Mouse (Mus musculus) C2C12 (cell line): ENCODE measurements around the gene Ankrd24. TPM values are rescaled to one million over a fixed set of nuclear protein-coding genes. Genes with fewer than 3 reads are reported as not detected.
"Not testable (repeated sequence)": the region's sequence is repeated elsewhere in the genome, so short reads cannot be mapped to it uniquely, and the experiment has no call there.

ENCODE experiments used
- H3K27me3 ChIP-seq: one replicate; pipeline ENCODE4 v1.6.1; 2011; ENCODE audit not compliant: control insufficient read depth, insufficient read depth, insufficient read length
- H3K36me3 ChIP-seq: one replicate; pipeline ENCODE4 v1.6.1; 2011; ENCODE audit not compliant: control insufficient read depth, insufficient read depth
- H3K4me3 ChIP-seq: one replicate; pipeline ENCODE4 v1.5.1; 2011; ENCODE audit warnings: mild to moderate bottlenecking, control low read depth; ENCODE audit not compliant: poor library complexity, insufficient read depth, severe bottlenecking
- H3K79me2 ChIP-seq: one replicate; pipeline ENCODE4 v1.6.1; 2011; ENCODE audit not compliant: control insufficient read depth, insufficient read depth
- H3K79me3 ChIP-seq: one replicate; pipeline ENCODE4 v1.6.1; 2011; ENCODE audit warnings: low read depth, control low read depth
- H3ac ChIP-seq: one replicate; pipeline ENCODE3; 2011; ENCODE audit warnings: low read depth; ENCODE audit not compliant: control insufficient read depth, insufficient read length
- CEBPB ChIP-seq: IDR thresholded peaks from one replicate; pipeline ENCODE4 v1.6.1; 2011; ENCODE audit warnings: low read depth, mild to moderate bottlenecking, control low read depth, moderate library complexity
- CTCF ChIP-seq: IDR thresholded peaks from one replicate; pipeline ENCODE4 v1.5.1; 2011; ENCODE audit not compliant: control insufficient read depth, insufficient read depth, insufficient read length
- FOSL1 ChIP-seq: IDR thresholded peaks from one replicate; pipeline ENCODE4 v1.8.0; 2011; ENCODE audit warnings: mild to moderate bottlenecking, low read length; ENCODE audit not compliant: poor library complexity, insufficient read depth, severe bottlenecking
- MAX ChIP-seq: IDR thresholded peaks from one replicate; pipeline ENCODE4 v1.6.1; 2011; ENCODE audit warnings: mild to moderate bottlenecking, control low read depth
- MYOD1 ChIP-seq: IDR thresholded peaks from one replicate; pipeline ENCODE4 v1.6.1; 2011; ENCODE audit warnings: low read depth; ENCODE audit not compliant: control insufficient read depth, insufficient read length
- MYOG ChIP-seq: IDR thresholded peaks from one replicate; pipeline ENCODE4 v1.6.1; 2011; ENCODE audit not compliant: control insufficient read depth, insufficient read length; ENCODE audit errors: extremely low read depth
- USF1 ChIP-seq: IDR thresholded peaks from one replicate; pipeline ENCODE4 v1.6.1; 2011; ENCODE audit warnings: low read depth, mild to moderate bottlenecking, control low read depth, moderate library complexity
- polyA plus RNA-seq: library from polyadenylated mRNA; unstranded; fragments of >200 nt; fragmentation: generic; extraction: Trizol; gene quantifications from one replicate; pipeline ENCODE4 v1.2.1, GENCODE M21; 2012; ENCODE audit warnings: missing spikeins

Ankrd24 gene
- polyA plus RNA-seq, 1 experiment: 8.5 TPM

DNA sequence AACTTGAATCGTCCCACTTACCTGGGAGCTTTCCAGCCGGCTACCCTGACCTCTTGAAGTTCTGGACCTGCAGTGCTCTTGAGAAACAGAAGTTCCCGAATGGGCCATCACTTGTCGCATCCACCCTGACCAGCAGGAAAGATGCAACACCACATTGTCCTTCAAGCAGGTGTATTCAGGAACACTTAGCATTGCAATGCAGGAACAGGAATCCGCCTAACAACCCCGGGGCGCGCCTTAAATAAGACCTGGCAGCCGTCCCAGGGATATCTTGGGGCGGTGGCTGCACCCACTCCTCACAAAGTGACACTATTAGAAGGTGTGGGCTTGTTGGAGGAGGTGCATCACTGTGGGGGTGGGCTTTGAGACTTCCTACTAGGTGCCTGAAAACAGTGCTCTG, 26.8 kb downstream of the Ankrd24 start:
- Histone ChIP-seq H3ac (no peak overlapping the region), H3K36me3 (peaks cover 5% of the 10 kb centered on the region), H3K27me3 (no peaks in the 10 kb centered on the region), H3K79me3 (peaks cover 33% of the 10 kb centered on the region), H3K79me2 (peaks cover 45% of the 10 kb centered on the region), H3K4me3 (no peak overlapping the region)
- TF ChIP-seq CTCF (no peak), MAX (no peak), MYOD1 (no peak)

DNA sequence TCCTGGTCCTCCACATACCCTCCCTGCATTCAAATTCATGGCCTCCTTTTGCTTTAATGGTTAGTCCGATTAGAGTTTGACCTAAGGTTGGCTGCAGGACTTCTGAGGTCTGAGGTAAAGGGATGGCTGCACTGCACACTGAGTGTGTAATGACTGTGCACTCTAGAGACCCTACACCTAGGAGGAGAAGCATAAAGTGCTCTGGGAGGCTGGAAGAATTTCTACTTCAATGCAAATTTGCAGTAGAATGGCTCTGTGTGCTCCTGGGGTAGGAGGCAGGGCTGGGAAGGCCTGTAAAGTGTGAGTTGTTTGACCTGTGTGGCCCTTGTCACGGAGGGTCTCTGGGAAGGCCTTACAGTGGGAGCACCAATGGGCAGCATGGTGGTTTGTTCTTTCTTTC, 27.8 kb downstream of the Ankrd24 start:
- peaks cover 23% of the 10 kb centered on the region for H3K79me3 ChIP-seq
- TF ChIP-seq MAX: no peak
- TF ChIP-seq CTCF: no peak
- TF ChIP-seq MYOD1: no peak
- TF ChIP-seq USF1: no peak
- TF ChIP-seq FOSL1: no peak
- no peak for TF ChIP-seq MYOG
- TF ChIP-seq CEBPB: no peak
- no peaks in the 10 kb centered on the region for H3K27me3 ChIP-seq
- H3K79me2 ChIP-seq: peaks cover 36% of the 10 kb centered on the region
- no peak overlapping the region for H3K4me3 ChIP-seq
- H3K36me3 ChIP-seq: peaks cover 3% of the 10 kb centered on the region
- H3ac ChIP-seq: no peak overlapping the region

DNA sequence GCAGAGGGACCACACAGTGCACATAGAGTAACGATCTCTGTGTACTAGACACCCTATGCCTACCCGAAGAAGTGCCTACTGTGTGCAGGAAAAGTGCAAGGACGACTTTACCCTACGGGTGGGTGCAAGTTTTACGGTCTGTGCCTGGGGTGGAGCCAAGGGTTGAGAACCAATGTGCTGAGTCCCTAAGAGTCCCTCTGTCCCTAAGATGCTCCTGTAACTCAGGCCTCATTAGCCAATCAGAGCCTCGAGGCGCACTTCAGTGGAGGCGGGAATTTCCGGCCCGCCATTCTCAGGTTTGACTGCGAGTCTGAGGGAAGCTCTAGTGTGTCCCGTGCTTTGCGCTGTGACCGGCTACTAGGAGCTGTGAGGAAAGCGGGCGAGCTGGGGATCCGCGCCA, 58.8 kb downstream of the Ankrd24 start:
- H3K27me3 ChIP-seq, H3K79me2 ChIP-seq, H3K4me3 ChIP-seq, H3ac ChIP-seq, H3K79me3 ChIP-seq, H3K36me3 ChIP-seq: not testable (repeated sequence)

Other genes starting within 250 kb of the Ankrd24 start
- 148 TPM for gene Dohh, start 244.1 kb upstream of the Ankrd24 start, polyA plus RNA-seq
- gene Gm48551, start 244.1 kb upstream of the Ankrd24 start, polyA plus RNA-seq: 1.7 TPM
- gene Gm48552, start 239.5 kb upstream of the Ankrd24 start, polyA plus RNA-seq: 0.20 TPM
- 0.32 TPM for gene Smim24, start 235.5 kb upstream of the Ankrd24 start, polyA plus RNA-seq
- gene Nfic, start 172.9 kb upstream of the Ankrd24 start, polyA plus RNA-seq: 86.7 TPM
- gene Celf5, start 145.8 kb upstream of the Ankrd24 start, polyA plus RNA-seq: 1.0 TPM
- gene Ncln, start 132.1 kb upstream of the Ankrd24 start, polyA plus RNA-seq: 122 TPM
- 0.02 TPM for gene S1pr4, start 128.4 kb upstream of the Ankrd24 start, polyA plus RNA-seq
- 0.16 TPM for gene Gna15, start 104.3 kb upstream of the Ankrd24 start, polyA plus RNA-seq
- 77.6 TPM for gene Gna11, start 83.3 kb upstream of the Ankrd24 start, polyA plus RNA-seq
- gene Aes, start 69.1 kb upstream of the Ankrd24 start, polyA plus RNA-seq: 532 TPM
- 7.1 TPM for gene Tle2, start 54.0 kb upstream of the Ankrd24 start, polyA plus RNA-seq
- 8.6 TPM for gene Tle6, start 27.5 kb upstream of the Ankrd24 start, polyA plus RNA-seq
- 0.25 TPM for gene BC025920, start 22.3 kb upstream of the Ankrd24 start, polyA plus RNA-seq
- gene Sirt6, start 743 bp upstream of the Ankrd24 start, polyA plus RNA-seq: 20.8 TPM
- 0.56 TPM for gene Gm10778, start 20.5 kb downstream of the Ankrd24 start, polyA plus RNA-seq
- gene Zfp433, start 76.3 kb downstream of the Ankrd24 start, polyA plus RNA-seq: 0.94 TPM
- 0.61 TPM for gene Gm3055, start 142.6 kb downstream of the Ankrd24 start, polyA plus RNA-seq
- gene Gm4767, start 183.6 kb downstream of the Ankrd24 start, polyA plus RNA-seq: not detected
- gene Gm32687, start 235.4 kb downstream of the Ankrd24 start, polyA plus RNA-seq: not detected